Mouse (Mus musculus) stomach, adult 2 months (tissue): ENCODE data around the gene Myh1. TPM values are rescaled to one million over a fixed set of nuclear protein-coding genes. Genes with fewer than 3 reads are reported as not detected.

Experiments
- polyA plus RNA-seq: library from polyadenylated mRNA; depleted of rRNA; stranded (reverse); fragments of >200 nt; gene quantifications from 2 replicates; pipeline ENCODE4 v1.2.3, GENCODE M21; 2012; rRNA removed

Gene Myh1
- 2.5 and 7.2 TPM in 2 replicates for polyA plus RNA-seq

GRCm38 (mm10) chr11:67199752-67200151 lies at the start of gene Myh1:
Gene Myh1, plus strand, starts transcription at chr11:67200052.

GRCm38 (mm10) chr11:67170727-67171126 lies 29.1 kb upstream of the Myh1 start, which contains the start of gene Myh2:
Gene Myh2, plus strand, starts transcription at chr11:67171027.

GRCm38 (mm10) chr11:67237481-67238079 lies 37.7 kb downstream of the Myh1 start, which contains the start of gene Myh4:
Gene Myh4, plus strand, starts transcription at chr11:67238029.

Other genes with a start within 250 kb of the Myh1 start
- 31.0 and 42.4 TPM in 2 replicates for gene Tmem238l, start 243.4 kb upstream of the Myh1 start, polyA plus RNA-seq
- 0.94 and 1.3 TPM in 2 replicates for gene Tmem220, start 174.9 kb upstream of the Myh1 start, polyA plus RNA-seq
- gene Adprm, start 147.5 kb upstream of the Myh1 start, polyA plus RNA-seq: 1.6 and 2.5 TPM in 2 replicates
- gene Sco1, start 147.4 kb upstream of the Myh1 start, polyA plus RNA-seq: 4.2 and 4.3 TPM in 2 replicates
- 0.02 and 0.05 TPM in 2 replicates for gene Myh3, start 121.8 kb upstream of the Myh1 start, polyA plus RNA-seq
- 0.68 and 0.74 TPM in 2 replicates for gene Myh2, start 29.0 kb upstream of the Myh1 start, polyA plus RNA-seq
- 0.11 TPM in 1 of 2 replicates, not detected in the other for gene Myh4, start 38.0 kb downstream of the Myh1 start, polyA plus RNA-seq
- gene Myh8, start 77.1 kb downstream of the Myh1 start, polyA plus RNA-seq: 1.9 and 7.5 TPM in 2 replicates
- 0.09 TPM in 1 of 2 replicates, not detected in the other for gene Myh13, start 121.6 kb downstream of the Myh1 start, polyA plus RNA-seq